Mouse (Mus musculus) MEL (cell line): ENCODE data around the gene Isx. TPM values are rescaled to one million over a fixed set of nuclear protein-coding genes. Genes with fewer than 3 reads are reported as not detected.

ENCODE experiments used
- DNase-seq: peaks from one replicate; pipeline ENCODE4 v3.0.0; 2011; ENCODE audit warnings: low read depth, low spot score
- H3K27ac ChIP-seq: 2 replicates; pipeline ENCODE4 v1.5.1; 2012; ENCODE audit warnings: low read depth, mild to moderate bottlenecking, control low read depth, low read length, moderate library complexity; ENCODE audit not compliant: control insufficient read depth
- H3K27me3 ChIP-seq, 2 experiments: fragments of 150-350 bp in 1 of 2; sonication (generic) in 1 of 2; 2 replicates each; pipeline ENCODE4 v1.6.1; 2012; ENCODE audit warnings: low read length in 2 of 2, mild to moderate bottlenecking in 2 of 2, improper control_type of control experiment in 1 of 2, moderate library complexity in 1 of 2; ENCODE audit not compliant: insufficient read depth in 2 of 2, control insufficient read depth in 1 of 2
- H3K36me3 ChIP-seq, 2 experiments: 2 replicates each; pipeline ENCODE4 v1.6.1; 2012 to 2014; ENCODE audit warnings: low read length in 2 of 2, improper control_type of control experiment in 1 of 2, inconsistent platforms in 1 of 2, mild to moderate bottlenecking in 1 of 2; ENCODE audit not compliant: insufficient read depth in 2 of 2, control insufficient read depth in 1 of 2
- H3K4me1 ChIP-seq, 2 experiments: fragments of 150-350 bp in 1 of 2; sonication (generic) in 1 of 2; 2 replicates each; pipeline ENCODE4 v1.6.1; 2012; ENCODE audit warnings: low read length in 2 of 2, improper control_type of control experiment in 1 of 2, mild to moderate bottlenecking in 1 of 2; ENCODE audit not compliant: insufficient read depth in 2 of 2, control insufficient read depth in 1 of 2
- H3K4me3 ChIP-seq, 2 experiments: fragments of 150-350 bp in 1 of 2; sonication (generic) in 1 of 2; 2 replicates each; pipeline ENCODE4 v1.5.1; 2012; ENCODE audit warnings: low read depth in 2 of 2, low read length in 2 of 2, mild to moderate bottlenecking in 2 of 2, moderate library complexity in 2 of 2, control low read depth in 1 of 2, improper control_type of control experiment in 1 of 2; ENCODE audit not compliant: control insufficient read depth in 1 of 2, insufficient read depth in 1 of 2
- H3K79me2 ChIP-seq: 2 replicates; pipeline ENCODE4 v1.6.1; 2012; ENCODE audit warnings: mild to moderate bottlenecking, low read length, moderate library complexity; ENCODE audit not compliant: control insufficient read depth, poor library complexity, insufficient read depth
- H3K9ac ChIP-seq: 2 replicates; pipeline ENCODE4 v1.6.1; 2012; ENCODE audit warnings: low read depth, mild to moderate bottlenecking, control low read depth, low read length, moderate library complexity; ENCODE audit not compliant: control insufficient read depth, poor library complexity, severe bottlenecking
- H3K9me3 ChIP-seq: fragments of 150-350 bp; sonication (generic); replicated peaks from 2 replicates; pipeline ENCODE4 v1.6.1; 2012; ENCODE audit warnings: mild to moderate bottlenecking, low read length, improper control_type of control experiment, moderate library complexity; ENCODE audit not compliant: insufficient read depth
- CHD1 ChIP-seq: IDR thresholded peaks from 2 replicates; pipeline ENCODE4 v1.6.1; 2012; ENCODE audit warnings: low read depth, mild to moderate bottlenecking, inconsistent platforms, low read length, improper control_type of control experiment
- CHD2 ChIP-seq: IDR thresholded peaks from 2 replicates; pipeline ENCODE4 v1.6.1; 2011; ENCODE audit warnings: low read length, improper control_type of control experiment
- CTCF ChIP-seq, 3 experiments: IDR thresholded peaks in 2 of 3; conservative IDR thresholded peaks in 1 of 3; 2 replicates each; pipeline ENCODE4 v1.5.1; 2011 to 2012; ENCODE audit warnings: low read length in 3 of 3, low read depth in 2 of 3, mild to moderate bottlenecking in 2 of 3, improper control_type of control experiment in 1 of 3, inconsistent platforms in 1 of 3, mixed read lengths in 1 of 3, moderate library complexity in 1 of 3; ENCODE audit not compliant: control insufficient read depth in 1 of 3, insufficient read depth in 1 of 3, poor library complexity in 1 of 3, severe bottlenecking in 1 of 3
- ELF1 ChIP-seq: IDR thresholded peaks from 2 replicates; pipeline ENCODE4 v1.6.1; 2014; ENCODE audit warnings: low read depth, mild to moderate bottlenecking, inconsistent platforms, low read length, improper control_type of control experiment, moderate library complexity
- ETS1 ChIP-seq: IDR thresholded peaks from 2 replicates; pipeline ENCODE4 v1.6.1; 2012; ENCODE audit warnings: low read depth, mild to moderate bottlenecking, inconsistent platforms, low read length, improper control_type of control experiment, moderate library complexity
- GABPA ChIP-seq: IDR thresholded peaks from 2 replicates; pipeline ENCODE4 v1.6.1; 2012; ENCODE audit warnings: low read depth, mild to moderate bottlenecking, inconsistent platforms, low read length, improper control_type of control experiment, moderate library complexity
- JUND ChIP-seq: IDR thresholded peaks from 2 replicates; pipeline ENCODE4 v1.6.1; 2011; ENCODE audit warnings: low read depth, mild to moderate bottlenecking, improper control_type of control experiment, low read length
- KAT2A ChIP-seq: conservative IDR thresholded peaks from 2 replicates; pipeline ENCODE4 v1.6.1; 2012; ENCODE audit warnings: low read depth, low read length, improper control_type of control experiment, inconsistent platforms
- MAFK ChIP-seq: IDR thresholded peaks from 2 replicates; pipeline ENCODE4 v1.6.1; 2011; ENCODE audit warnings: low read depth, mild to moderate bottlenecking, low read length, improper control_type of control experiment, borderline replicate concordance
- MAX ChIP-seq: IDR thresholded peaks from 2 replicates; pipeline ENCODE4 v1.6.1; 2011; ENCODE audit warnings: low read length, improper control_type of control experiment
- MXI1 ChIP-seq: IDR thresholded peaks from 2 replicates; pipeline ENCODE4 v1.6.1; 2011; ENCODE audit warnings: mild to moderate bottlenecking, low read depth, low read length, improper control_type of control experiment
- MYB ChIP-seq: IDR thresholded peaks from 2 replicates; pipeline ENCODE4 v1.6.1; 2011; ENCODE audit warnings: mild to moderate bottlenecking, low read depth, low read length, improper control_type of control experiment
- POLR2A ChIP-seq, 2 experiments: IDR thresholded peaks; 2 replicates each; pipeline ENCODE4 v1.6.1; 2011 to 2012; ENCODE audit warnings: low read length in 2 of 2, mild to moderate bottlenecking in 2 of 2, control low read depth in 1 of 2, improper control_type of control experiment in 1 of 2, low read depth in 1 of 2, moderate library complexity in 1 of 2; ENCODE audit not compliant: control insufficient read depth in 1 of 2, insufficient read depth in 1 of 2, poor library complexity in 1 of 2
- POLR2AphosphoS2 ChIP-seq: IDR thresholded peaks from 2 replicates; pipeline ENCODE4 v1.6.1; 2011; ENCODE audit warnings: low read length, improper control_type of control experiment
- POLR2AphosphoS5 ChIP-seq: IDR thresholded peaks from 2 replicates; pipeline ENCODE4 v1.6.1; 2012; ENCODE audit warnings: low read depth, borderline replicate concordance, mild to moderate bottlenecking, inconsistent platforms, low read length, moderate library complexity, mixed read lengths
- RAD21 ChIP-seq: IDR thresholded peaks from 2 replicates; pipeline ENCODE4 v1.6.1; 2011; ENCODE audit warnings: mild to moderate bottlenecking, low read depth, low read length, improper control_type of control experiment
- SIN3A ChIP-seq: IDR thresholded peaks from 2 replicates; pipeline ENCODE4 v1.6.1; 2012; ENCODE audit warnings: low read length, improper control_type of control experiment, inconsistent platforms
- SMC3 ChIP-seq: IDR thresholded peaks from 2 replicates; pipeline ENCODE4 v1.6.1; 2011; ENCODE audit warnings: low read depth, low read length, improper control_type of control experiment
- USF2 ChIP-seq, 2 experiments: IDR thresholded peaks; 2 replicates each; pipeline ENCODE4 v1.6.1; 2011 to 2012; ENCODE audit warnings: improper control_type of control experiment in 2 of 2, low read length in 2 of 2, borderline replicate concordance in 1 of 2, inconsistent platforms in 1 of 2, low read depth in 1 of 2, mild to moderate bottlenecking in 1 of 2; ENCODE audit not compliant: insufficient read depth in 1 of 2
- polyA plus RNA-seq, 2 experiments: library from polyadenylated mRNA; stranded (reverse) in 1 of 2; unstranded in 1 of 2; fragments of >175 nt in 1 of 2; fragments of >200 nt in 1 of 2; gene quantifications; 2 replicates each; pipeline versions ENCODE4 v1.2.1 to v1.2.4; 2012; ENCODE audit warnings: low replicate concordance in 2 of 2, low read depth in 1 of 2; ENCODE audit not compliant: insufficient read length in 2 of 2, insufficient read depth in 1 of 2, missing spikeins in 1 of 2
- total RNA-seq: library from RNA; depleted of rRNA; stranded (reverse); fragments of 300-350 nt; gene quantifications from 2 replicates; pipeline ENCODE4 v1.2.3, GENCODE M21; 2012

Gene Isx
- total and polyA plus RNA-seq, 3 experiments, result not detected

- DNase-seq, result no peak
- no peaks in the 10 kb centered on the region for H3K4me1 ChIP-seq
- H3K79me2 ChIP-seq, result no peaks in the 10 kb centered on the region
- no peaks in the 10 kb centered on the region for H3K36me3 ChIP-seq
- no peak overlapping the region for H3K4me3 ChIP-seq
- H3K9me3 ChIP-seq, result no peaks in the 10 kb centered on the region
- TF ChIP-seq MXI1 (no peak), GABPA (no peak), USF2 (IDR thresholded peaks at IDR 0.05; ENCODE audit: borderline replicate concordance in 1 of 2, insufficient read depth in 1 of 2, low read depth in 1 of 2, low read length in 2 of 2) (no peak), CHD2 (no peak), MAX (no peak), JUND (no peak), ETS1 (no peak), KAT2A (no peak), CHD1 (no peak), MYB (no peak), RAD21 (no peak), POLR2AphosphoS5 (no peak), SMC3 (no peak)
- no peak overlapping the region for H3K27ac ChIP-seq
- no peak overlapping the region for H3K9ac ChIP-seq
- no peaks in the 10 kb centered on the region; a peak in 1 of 4 replicates for H3K27me3 ChIP-seq
These were observed 28.8 kb downstream of the Isx start for GRCm38 (mm10) chr8:74901765-74902164.

- Histone ChIP-seq H3K9me3 (no peaks in the 10 kb centered on the region), H3K27me3 (no peaks in the 10 kb centered on the region; a peak in 1 of 4 replicates), H3K9ac (no peak overlapping the region), H3K36me3 (no peaks in the 10 kb centered on the region), H3K27ac (no peak overlapping the region), H3K4me3 (no peak overlapping the region), H3K4me1 (no peaks in the 10 kb centered on the region), H3K79me2 (no peaks in the 10 kb centered on the region)
- DNase-seq, result no peak
- TF ChIP-seq CTCF (IDR thresholded peaks at IDR 0.05 in 2 of 3, conservative IDR thresholded peaks at IDR 0.05 in 1 of 3; ENCODE audit: control insufficient read depth in 1 of 3, insufficient read depth in 1 of 3, low read depth in 2 of 3, low read length in 3 of 3, poor library complexity in 1 of 3, severe bottlenecking in 1 of 3) (no peak), POLR2A (IDR thresholded peaks at IDR 0.05; ENCODE audit: control insufficient read depth in 1 of 2, insufficient read depth in 1 of 2, low read depth in 1 of 2, low read length in 2 of 2, poor library complexity in 1 of 2) (no peak), SMC3 (no peak), SIN3A (no peak), MAFK (no peak), POLR2AphosphoS2 (no peak), ETS1 (no peak), POLR2AphosphoS5 (no peak), ELF1 (no peak)
These were observed 30.3 kb downstream of the Isx start for GRCm38 (mm10) chr8:74903054-74903842.
